Mouse (Mus musculus): ENCODE data around the gene Arl6ip5.

The Arl6ip5 gene

DNA sequence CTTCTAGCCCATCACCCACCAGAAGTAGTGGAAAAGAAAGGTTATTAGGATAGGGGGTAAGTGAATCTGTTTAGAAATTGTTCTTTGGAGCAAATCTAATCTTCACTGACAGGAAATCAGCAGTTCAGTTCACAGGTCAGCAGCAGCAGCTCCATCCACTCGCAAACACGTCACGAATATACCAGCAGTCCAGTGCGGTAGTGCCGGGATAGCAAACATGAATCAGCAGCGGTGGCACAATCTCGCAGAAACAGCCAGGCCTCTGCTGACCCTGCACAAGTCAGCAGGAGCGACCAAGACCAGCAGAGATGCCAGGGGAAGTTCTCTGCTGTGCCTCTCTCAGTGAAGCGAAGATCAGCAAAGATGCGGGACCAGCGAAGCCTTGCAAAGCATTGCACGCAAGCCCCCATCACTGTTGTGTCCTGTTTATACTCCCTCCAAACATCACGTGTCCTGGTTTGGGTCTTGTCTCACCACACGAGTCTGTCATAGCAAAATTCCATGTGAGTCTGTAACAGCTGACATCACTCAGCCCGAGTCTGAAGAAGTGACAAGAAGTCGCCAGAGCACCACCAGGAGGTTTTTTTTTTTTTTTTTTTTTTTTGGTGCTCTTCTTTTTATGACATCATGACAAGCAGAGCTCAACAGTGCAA, 62.7 kb downstream of the Arl6ip5 start:
- DNase-seq (ENCODE audit: low spot score) = peak; percentile 16

DNA sequence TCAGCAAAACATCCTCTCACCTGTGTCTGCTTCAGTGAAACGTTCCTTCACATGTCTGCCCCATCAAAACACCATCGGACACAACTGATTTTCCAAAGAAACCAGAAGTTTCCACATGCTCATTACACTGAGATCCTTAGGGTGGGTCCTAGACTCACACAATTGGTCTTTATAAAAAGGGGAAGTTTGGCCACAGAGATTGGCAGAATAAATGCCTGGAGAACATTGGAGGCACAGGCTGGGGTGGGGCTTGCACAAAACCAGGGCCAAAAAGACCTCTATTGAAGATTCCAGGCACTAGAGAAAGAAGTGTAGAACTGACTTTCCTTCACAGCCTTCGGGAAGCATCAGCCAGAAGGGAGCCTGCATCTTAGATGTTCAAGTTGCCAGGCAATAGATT, 63.3 kb downstream of the Arl6ip5 start:
- no peak for DNase-seq (ENCODE audit: low spot score)

DNA sequence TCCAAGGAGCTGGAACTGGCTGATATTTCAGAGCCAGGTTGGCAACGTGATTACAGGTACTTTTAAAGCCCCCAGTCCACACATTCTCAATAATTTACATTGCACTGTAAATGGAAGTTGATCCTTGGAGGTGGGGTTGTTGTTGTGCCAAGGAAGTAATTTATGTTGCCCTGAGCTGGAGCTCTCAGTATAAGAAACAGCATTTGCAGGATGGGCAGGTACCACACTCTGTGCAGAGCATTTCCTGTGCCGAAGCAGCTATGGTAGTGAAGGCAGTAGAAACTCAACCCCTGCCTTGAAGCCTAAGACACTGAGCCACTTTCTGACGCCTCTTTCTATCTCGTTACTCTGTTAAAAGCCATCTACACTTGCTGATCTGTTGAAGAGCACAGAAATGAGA, 65.3 kb downstream of the Arl6ip5 start:
- DNase-seq (ENCODE audit: low spot score) = no peak

DNA sequence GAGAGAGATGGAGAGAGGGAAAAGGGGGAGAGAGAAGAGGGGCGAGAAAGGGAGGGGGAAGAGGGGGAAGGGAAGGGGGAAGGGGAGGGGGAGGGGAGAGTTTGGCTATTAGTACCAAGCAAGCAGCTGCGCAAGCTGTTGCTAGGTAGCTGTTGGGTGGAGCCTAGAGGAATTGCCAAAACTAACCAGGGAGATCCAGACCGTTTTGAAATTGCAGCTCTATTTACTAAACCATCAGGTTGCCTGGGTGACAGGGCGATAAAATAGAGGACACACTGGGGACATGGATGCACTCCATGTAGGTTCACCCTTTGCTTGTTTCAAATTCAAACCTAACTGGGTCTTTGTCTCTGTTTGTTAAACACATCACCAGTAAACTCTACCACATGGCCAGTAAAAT, 65.9 kb downstream of the Arl6ip5 start:
- DNase-seq (ENCODE audit: low spot score) = no peak

DNA sequence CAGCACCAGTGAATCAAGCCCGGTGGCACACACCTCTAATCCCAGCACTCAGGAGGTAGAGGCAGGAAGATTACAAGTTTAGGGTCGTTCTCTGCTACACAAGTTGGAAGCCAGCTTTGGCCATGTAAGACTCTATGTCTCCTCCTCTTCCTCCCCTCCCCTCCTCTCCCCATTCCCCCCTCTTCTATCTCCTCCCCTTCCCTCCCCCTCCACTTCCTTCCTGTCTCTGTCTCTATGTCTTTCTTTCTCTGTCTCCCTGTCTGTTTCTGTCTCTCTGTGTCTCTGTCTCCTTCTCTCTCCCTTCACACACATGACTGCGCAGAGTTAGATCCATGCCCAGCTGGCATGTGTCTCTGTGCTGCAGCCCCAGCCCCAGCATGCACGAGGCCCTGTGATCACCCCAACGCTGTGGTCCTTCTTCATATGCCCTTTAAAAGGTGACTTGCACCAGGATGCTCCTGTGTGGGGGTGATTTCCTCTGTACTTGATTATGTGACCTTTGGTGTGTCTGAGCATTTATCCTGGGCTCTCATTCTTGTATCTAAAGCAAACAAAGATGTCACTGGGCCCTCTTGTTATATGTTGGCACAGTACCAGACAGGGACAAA, 66.5 kb downstream of the Arl6ip5 start:
- no peak for DNase-seq (ENCODE audit: low spot score)

DNA sequence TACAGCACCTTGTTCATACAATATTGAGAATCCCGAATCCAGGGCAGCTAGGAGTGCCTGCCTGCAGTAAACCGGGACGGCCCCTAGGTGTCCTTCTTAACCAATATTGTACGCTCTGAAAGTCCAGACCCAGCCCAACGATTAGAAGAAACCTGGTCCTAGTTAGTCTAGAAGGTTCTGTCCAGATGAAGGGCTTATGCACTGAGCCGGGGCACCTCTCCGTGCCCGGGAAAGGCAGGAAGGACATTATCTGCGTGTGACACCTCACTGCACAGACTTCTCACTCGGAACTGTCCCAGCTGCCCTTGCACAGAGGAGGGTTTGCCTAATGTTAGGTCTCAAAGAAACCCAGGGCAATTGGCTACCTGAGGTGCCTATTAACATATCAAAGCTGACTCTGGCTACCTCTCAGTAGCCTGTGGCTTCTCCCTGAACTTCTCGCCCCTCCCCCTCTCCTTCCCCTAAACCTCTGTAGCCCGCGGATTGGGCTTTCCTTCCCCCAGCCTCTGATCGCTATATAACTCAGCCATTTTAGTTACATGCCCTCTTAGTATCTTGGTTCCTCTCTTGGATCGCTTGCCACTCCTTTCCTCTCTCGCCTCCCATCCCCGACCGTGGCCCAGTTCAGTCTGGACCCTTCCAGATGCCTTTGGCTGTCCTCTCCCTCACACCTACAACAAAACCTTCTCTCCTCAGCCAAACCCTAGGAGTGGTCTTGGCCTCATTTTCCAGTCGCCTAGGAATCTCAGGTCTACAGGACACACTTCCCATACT, 67.7 kb downstream of the Arl6ip5 start:
- peak; percentile 87 for DNase-seq (ENCODE audit: low spot score)

DNA sequence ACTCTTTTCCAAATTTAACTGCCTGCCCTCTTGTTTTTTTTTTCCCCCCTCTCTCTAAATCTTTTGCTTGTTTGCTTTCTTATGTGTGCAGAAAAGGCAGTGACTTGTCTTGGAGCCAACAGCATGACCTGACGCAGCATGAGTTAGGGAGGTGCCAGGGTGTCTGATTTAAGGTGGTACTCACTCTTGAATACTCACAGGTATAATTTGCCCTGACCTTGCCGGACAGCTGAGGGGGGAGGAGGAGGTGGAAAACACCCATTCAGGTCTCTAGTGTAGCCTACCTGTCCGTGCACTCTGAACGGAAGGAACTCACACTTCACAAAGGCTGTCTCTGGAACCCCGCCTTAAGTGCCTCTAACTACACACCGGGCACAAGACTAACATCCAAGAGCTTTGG, 68.4 kb downstream of the Arl6ip5 start:
- no peak for DNase-seq (ENCODE audit: low spot score)

All from retina, embryonic 14.5 days (tissue).